Mouse (Mus musculus) forebrain, embryonic 12.5 days (tissue): ENCODE results near the gene Dbp. TPM values are rescaled to one million over a fixed set of nuclear protein-coding genes. Genes with fewer than 3 reads are reported as not detected.

Experiments used
- ATAC-seq: fragments of 200-750 bp; cut with Nextera tagmentation; 2 replicates; pipeline ENCODE4 v1.8.0; 2017; ENCODE audit warnings: moderate TSS enrichment; ENCODE audit not compliant: low FRiP score
- H3K27ac ChIP-seq: fragments of 300-500 bp; sonication (generic); 2 replicates; pipeline ENCODE4 v1.5.1; 2016; ENCODE audit warnings: mild to moderate bottlenecking
- H3K27me3 ChIP-seq: fragments of 300-500 bp; sonication (generic); 2 replicates; pipeline ENCODE4 v1.6.1; 2016; ENCODE audit warnings: mild to moderate bottlenecking
- H3K36me3 ChIP-seq: fragments of 300-500 bp; sonication (generic); replicated peaks from 2 replicates; pipeline ENCODE4 v1.6.1; 2016; ENCODE audit warnings: mild to moderate bottlenecking
- H3K4me1 ChIP-seq: fragments of 300-500 bp; sonication (generic); 2 replicates; pipeline ENCODE4 v1.6.1; 2016
- H3K4me2 ChIP-seq: fragments of 300-500 bp; sonication (generic); 2 replicates; pipeline ENCODE4 v1.6.1; 2016; ENCODE audit warnings: mild to moderate bottlenecking, moderate library complexity
- H3K4me3 ChIP-seq: fragments of 300-500 bp; sonication (generic); replicated peaks from 2 replicates; pipeline ENCODE4 v1.5.1; 2016; ENCODE audit warnings: mild to moderate bottlenecking
- H3K9ac ChIP-seq: fragments of 300-500 bp; sonication (generic); 2 replicates; pipeline ENCODE4 v1.6.1; 2016; ENCODE audit warnings: mild to moderate bottlenecking
- H3K9me3 ChIP-seq: fragments of 300-500 bp; sonication (generic); 2 replicates; pipeline ENCODE4 v1.6.1; 2016
- WGBS: fragments of 180-500 bp; shearing (Covaris S2); methylation state at CpG from one replicate; pipeline ENCODE4 v1.1.7; 2016; 5-methylcytosine and 5-hydroxymethylcytosine counted together
- polyA plus RNA-seq: library from polyadenylated mRNA; unstranded; fragments of >200 nt; fragmentation: Nextera tagmentation; extraction: Ambion mirVana; gene quantifications from 2 replicates; pipeline ENCODE4 v1.2.1, GENCODE M21; 2016

The Dbp gene
- polyA plus RNA-seq, 1 experiment from 2014 or later: 3.8 TPM

- Histone ChIP-seq H3K4me3 (no peak overlapping the region), H3K9me3 (no peaks in the 10 kb centered on the region), H3K27me3 (no peaks in the 10 kb centered on the region), H3K27ac (peak overlapping the region; percentile 67), H3K4me2 (peak overlapping the region; percentile 99; the same call in 1 of the 2 replicates), H3K36me3 (peaks cover 38% of the 10 kb centered on the region), H3K9ac (no peak overlapping the region), H3K4me1 (peaks cover 62% of the 10 kb centered on the region)
- no peak for ATAC-seq
- 68% methylated on average over 13 of the region's 13 CpGs for WGBS
These were observed 3.4 kb downstream of the Dbp start for GRCm38 (mm10) chr7:45708221-45708761.

- Histone ChIP-seq H3K36me3 (peaks cover 42% of the 10 kb centered on the region), H3K4me2 (no peak overlapping the region), H3K27me3 (no peaks in the 10 kb centered on the region), H3K4me1 (peaks cover 57% of the 10 kb centered on the region), H3K9ac (no peak overlapping the region), H3K27ac (peak overlapping the region; percentile 70; the same call in 1 of the 2 replicates), H3K4me3 (no peak overlapping the region), H3K9me3 (no peaks in the 10 kb centered on the region)
- no peak for ATAC-seq
- 51% methylated on average over 6 of the region's 6 CpGs for WGBS
These were observed 4.1 kb downstream of the Dbp start for GRCm38 (mm10) chr7:45709036-45709435.

GRCm38 (mm10) chr7:45709677-45710355, 4.9 kb downstream of the Dbp start:
- peak overlapping the region; percentile 70 for H3K27ac ChIP-seq
- H3K9me3 ChIP-seq: no peaks in the 10 kb centered on the region
- WGBS: 77% methylated on average over 14 of the region's 14 CpGs
- H3K4me3 ChIP-seq: no peak overlapping the region
- no peaks in the 10 kb centered on the region for H3K27me3 ChIP-seq
- H3K4me2 ChIP-seq: no peak overlapping the region
- H3K9ac ChIP-seq: no peak overlapping the region
- peaks cover 61% of the 10 kb centered on the region for H3K4me1 ChIP-seq
- H3K36me3 ChIP-seq: peaks cover 42% of the 10 kb centered on the region
- no peak for ATAC-seq

GRCm38 (mm10) chr7:45710477-45711191, 5.7 kb downstream of the Dbp start:
- no peak overlapping the region for H3K4me2 ChIP-seq
- H3K27ac ChIP-seq: peak overlapping the region; percentile 70; the same call in 1 of the 2 replicates
- peaks cover 57% of the 10 kb centered on the region for H3K4me1 ChIP-seq
- no peaks in the 10 kb centered on the region for H3K9me3 ChIP-seq
- H3K4me3 ChIP-seq: no peak overlapping the region
- ATAC-seq: no peak
- no peaks in the 10 kb centered on the region for H3K27me3 ChIP-seq
- no peak overlapping the region for H3K9ac ChIP-seq
- H3K36me3 ChIP-seq: peaks cover 42% of the 10 kb centered on the region
- 94% methylated on average over 20 of the region's 20 CpGs for whole genome bisulfite sequencing

GRCm38 (mm10) chr7:45711316-45712021, 6.6 kb downstream of the Dbp start:
- 90% methylated on average over 24 of the region's 24 CpGs for WGBS
- no peak overlapping the region for H3K4me3 ChIP-seq

GRCm38 (mm10) chr7:45712022-45712757, 7.3 kb downstream of the Dbp start:
- 88% methylated on average over 21 of the region's 21 CpGs for WGBS
- Histone ChIP-seq H3K27me3 (no peaks in the 10 kb centered on the region), H3K9ac (no peak overlapping the region), H3K36me3 (peaks cover 42% of the 10 kb centered on the region), H3K27ac (no peak overlapping the region), H3K4me1 (peaks cover 57% of the 10 kb centered on the region), H3K4me3 (no peak overlapping the region), H3K9me3 (no peaks in the 10 kb centered on the region), H3K4me2 (no peak overlapping the region)
- no peak for ATAC-seq

More at GRCm38 (mm10) chr7:45711316-45712021, 6.6 kb downstream of the Dbp start:
- no peak overlapping the region for H3K9ac ChIP-seq
- H3K9me3 ChIP-seq: no peaks in the 10 kb centered on the region
- no peak overlapping the region for H3K4me2 ChIP-seq
- no peak overlapping the region for H3K27ac ChIP-seq
- peaks cover 42% of the 10 kb centered on the region for H3K36me3 ChIP-seq
- no peaks in the 10 kb centered on the region for H3K27me3 ChIP-seq
- no peak for ATAC-seq
- peaks cover 57% of the 10 kb centered on the region for H3K4me1 ChIP-seq

- no peak overlapping the region for H3K4me3 ChIP-seq
- WGBS: 94% methylated on average over 16 of the region's 16 CpGs
These were observed 8.5 kb downstream of the Dbp start for GRCm38 (mm10) chr7:45713396-45713795.

GRCm38 (mm10) chr7:45713881-45714520, 9.1 kb downstream of the Dbp start:
- Histone ChIP-seq H3K27ac (no peak overlapping the region), H3K4me3 (peak overlapping the region; percentile 66), H3K9me3 (no peaks in the 10 kb centered on the region), H3K4me2 (peak overlapping the region; percentile 93), H3K9ac (peak overlapping the region; percentile 76), H3K36me3 (peaks cover 42% of the 10 kb centered on the region), H3K27me3 (no peaks in the 10 kb centered on the region), H3K4me1 (peaks cover 45% of the 10 kb centered on the region)
- ATAC-seq: no peak
- 84% methylated on average over 6 of the region's 6 CpGs for WGBS

More at GRCm38 (mm10) chr7:45713396-45713795, 8.5 kb downstream of the Dbp start:
- Histone ChIP-seq H3K27ac (no peak overlapping the region), H3K9ac (no peak overlapping the region), H3K4me1 (peaks cover 47% of the 10 kb centered on the region), H3K9me3 (no peaks in the 10 kb centered on the region), H3K36me3 (peaks cover 42% of the 10 kb centered on the region), H3K4me2 (no peak overlapping the region), H3K27me3 (no peaks in the 10 kb centered on the region)
- ATAC-seq: no peak

GRCm38 (mm10) chr7:45714630-45715089, 9.8 kb downstream of the Dbp start:
- peaks cover 45% of the 10 kb centered on the region for H3K4me1 ChIP-seq
- peak overlapping the region; percentile 66 for H3K4me3 ChIP-seq
- peak overlapping the region; percentile 66 for H3K27ac ChIP-seq
- H3K36me3 ChIP-seq: peaks cover 46% of the 10 kb centered on the region
- peak overlapping the region; percentile 76 for H3K9ac ChIP-seq
- WGBS: 11% methylated on average over 14 of the region's 14 CpGs
- peak overlapping the region; percentile 93 for H3K4me2 ChIP-seq
- ATAC-seq: peak; percentile 42; the same call in 1 of the 2 replicates
- no peaks in the 10 kb centered on the region for H3K27me3 ChIP-seq
- H3K9me3 ChIP-seq: no peaks in the 10 kb centered on the region

GRCm38 (mm10) chr7:45715090-45715708, 10.3 kb downstream of the Dbp start, which contains the start of gene Rpl18:
TSS of gene Rpl18 (plus strand) at chr7:45715457.
- peak within 1 kb of the TSS; percentile 67 for H3K27ac ChIP-seq
- ATAC-seq: peak; percentile 92
- H3K9me3 ChIP-seq: no peaks in the 10 kb centered on the region
- WGBS: 9% methylated on average over 34 of the region's 34 CpGs
- peaks cover 46% of the 10 kb centered on the region for H3K36me3 ChIP-seq
- H3K4me1 ChIP-seq: peaks cover 45% of the 10 kb centered on the region
- peak within 1 kb of the TSS; percentile 76 for H3K9ac ChIP-seq
- H3K4me3 ChIP-seq: peak within 1 kb of the TSS; percentile 66
- H3K27me3 ChIP-seq: no peaks in the 10 kb centered on the region
- H3K4me2 ChIP-seq: peak within 1 kb of the TSS; percentile 93
